Mouse (Mus musculus): ENCODE measurements around the gene Selenoo. TPM values are rescaled to one million over a fixed set of nuclear protein-coding genes. Genes with fewer than 3 reads are reported as not detected.

The Selenoo gene
- polyA plus RNA-seq, 1 experiment = 20.7 TPM

- TF ChIP-seq POLR2A (IDR thresholded peaks at IDR 0.05; ENCODE audit: borderline replicate concordance, low read depth, low read length) (no peak), CTCF (IDR thresholded peaks at IDR 0.05; ENCODE audit: low read depth, low read length) (no peak)
- H3K27ac ChIP-seq (ENCODE audit: insufficient read depth, low read depth, low read length) = peak overlapping the region; percentile 82
- peak overlapping the region; percentile 98 for H3K4me3 ChIP-seq (ENCODE audit: insufficient read depth, low read length)
- peaks cover 33% of the 10 kb centered on the region for H3K4me1 ChIP-seq (ENCODE audit: control insufficient read depth, insufficient read depth, low read length)
Measured at GRCm38 (mm10) chr15:89075478-89076147, 13.3 kb upstream of the Selenoo start.

GRCm38 (mm10) chr15:89076156-89076731 is 12.6 kb upstream of the Selenoo start:
- peaks cover 33% of the 10 kb centered on the region for H3K4me1 ChIP-seq (ENCODE audit: control insufficient read depth, insufficient read depth, low read length)
- TF ChIP-seq CTCF (IDR thresholded peaks at IDR 0.05; ENCODE audit: low read depth, low read length) = no peak
- TF ChIP-seq POLR2A (IDR thresholded peaks at IDR 0.05; ENCODE audit: borderline replicate concordance, low read depth, low read length) = no peak
- H3K4me3 ChIP-seq (ENCODE audit: insufficient read depth, low read length) = peak overlapping the region; percentile 89
- H3K27ac ChIP-seq (ENCODE audit: insufficient read depth, low read depth, low read length) = peak overlapping the region; percentile 24

GRCm38 (mm10) chr15:89078208-89078836 is 10.6 kb upstream of the Selenoo start:
- Histone ChIP-seq H3K4me3 (ENCODE audit: insufficient read depth, low read length) (peak overlapping the region; percentile 89), H3K4me1 (ENCODE audit: control insufficient read depth, insufficient read depth, low read length) (peaks cover 33% of the 10 kb centered on the region)
- no peak for TF ChIP-seq CTCF (IDR thresholded peaks at IDR 0.05; ENCODE audit: low read depth, low read length)
- no peak for TF ChIP-seq POLR2A (IDR thresholded peaks at IDR 0.05; ENCODE audit: borderline replicate concordance, low read depth, low read length)

GRCm38 (mm10) chr15:89083906-89084305 is 5.0 kb upstream of the Selenoo start:
- TF ChIP-seq POLR2A (IDR thresholded peaks at IDR 0.05; ENCODE audit: borderline replicate concordance, low read depth, low read length) (no peak), CTCF (IDR thresholded peaks at IDR 0.05; ENCODE audit: low read depth, low read length) (no peak)
- no peak overlapping the region for H3K27ac ChIP-seq (ENCODE audit: insufficient read depth, low read depth, low read length)
- H3K4me3 ChIP-seq (ENCODE audit: insufficient read depth, low read length) = no peak overlapping the region
- peaks cover 9% of the 10 kb centered on the region for H3K4me1 ChIP-seq (ENCODE audit: control insufficient read depth, insufficient read depth, low read length)

More at GRCm38 (mm10) chr15:89078208-89078836, 10.6 kb upstream of the Selenoo start:
- peak overlapping the region; percentile 61 for H3K27ac ChIP-seq (ENCODE audit: insufficient read depth, low read depth, low read length)

GRCm38 (mm10) chr15:89084826-89085225 is 4.1 kb upstream of the Selenoo start:
- Histone ChIP-seq H3K27ac (ENCODE audit: insufficient read depth, low read depth, low read length) (no peak overlapping the region), H3K4me3 (ENCODE audit: insufficient read depth, low read length) (no peak overlapping the region), H3K4me1 (ENCODE audit: control insufficient read depth, insufficient read depth, low read length) (peaks cover 7% of the 10 kb centered on the region)
- TF ChIP-seq POLR2A (IDR thresholded peaks at IDR 0.05; ENCODE audit: borderline replicate concordance, low read depth, low read length) (no peak), CTCF (IDR thresholded peaks at IDR 0.05; ENCODE audit: low read depth, low read length) (no peak)

GRCm38 (mm10) chr15:89089248-89090051 is 566 bp downstream of the Selenoo start:
- peak overlapping the region; percentile 93 for H3K4me3 ChIP-seq (ENCODE audit: insufficient read depth, low read length)
- TF ChIP-seq CTCF (IDR thresholded peaks at IDR 0.05; ENCODE audit: low read depth, low read length) = no peak
- peaks cover 9% of the 10 kb centered on the region for H3K4me1 ChIP-seq (ENCODE audit: control insufficient read depth, insufficient read depth, low read length)
- H3K27ac ChIP-seq (ENCODE audit: insufficient read depth, low read depth, low read length) = peak overlapping the region; percentile 57

- H3K27ac ChIP-seq (ENCODE audit: insufficient read depth, low read depth, low read length) = no peak overlapping the region
- H3K4me3 ChIP-seq (ENCODE audit: insufficient read depth, low read length) = no peak overlapping the region
- no peak for TF ChIP-seq CTCF (IDR thresholded peaks at IDR 0.05; ENCODE audit: low read depth, low read length)
- no peak for TF ChIP-seq POLR2A (IDR thresholded peaks at IDR 0.05; ENCODE audit: borderline replicate concordance, low read depth, low read length)
- H3K4me1 ChIP-seq (ENCODE audit: control insufficient read depth, insufficient read depth, low read length) = peaks cover 9% of the 10 kb centered on the region
Measured at GRCm38 (mm10) chr15:89090662-89091061, 1.8 kb downstream of the Selenoo start.

GRCm38 (mm10) chr15:89092181-89092580 is 3.3 kb downstream of the Selenoo start:
- Histone ChIP-seq H3K4me1 (ENCODE audit: control insufficient read depth, insufficient read depth, low read length) (peaks cover 9% of the 10 kb centered on the region), H3K4me3 (ENCODE audit: insufficient read depth, low read length) (no peak overlapping the region), H3K27ac (ENCODE audit: insufficient read depth, low read depth, low read length) (no peak overlapping the region)
- no peak for TF ChIP-seq POLR2A (IDR thresholded peaks at IDR 0.05; ENCODE audit: borderline replicate concordance, low read depth, low read length)
- TF ChIP-seq CTCF (IDR thresholded peaks at IDR 0.05; ENCODE audit: low read depth, low read length) = no peak

GRCm38 (mm10) chr15:89097450-89097849 is 8.6 kb downstream of the Selenoo start:
- no peak for TF ChIP-seq POLR2A (IDR thresholded peaks at IDR 0.05; ENCODE audit: borderline replicate concordance, low read depth, low read length)
- TF ChIP-seq CTCF (IDR thresholded peaks at IDR 0.05; ENCODE audit: low read depth, low read length) = no peak
- H3K27ac ChIP-seq (ENCODE audit: insufficient read depth, low read depth, low read length) = no peak overlapping the region
- H3K4me3 ChIP-seq (ENCODE audit: insufficient read depth, low read length) = no peak overlapping the region
- H3K4me1 ChIP-seq (ENCODE audit: control insufficient read depth, insufficient read depth, low read length) = no peaks in the 10 kb centered on the region

Measured in bone marrow macrophage, adult 2 months (primary cell).